Mouse (Mus musculus): Measurements from ENCODE around the gene Sh2d3c.

- TF ChIP-seq POLR2A (IDR thresholded peaks at IDR 0.05; ENCODE audit: insufficient read depth, low read depth, low read length) (peak; percentile 37; the same call in 1 of the 2 replicates), CTCF (IDR thresholded peaks at IDR 0.05; ENCODE audit: insufficient read depth, low read depth, low read length) (no peak)
Measured at GRCm38 (mm10) chr2:32741273-32742172, 20.7 kb downstream of the Sh2d3c start.

All from olfactory bulb, adult 2 months (tissue).